In genomic region chr8:119806422-119807263, GRCm38 (mm10) we compare ENCODE assay signal across 9 mouse cellular contexts. TPM values are rescaled to one million over a fixed set of nuclear protein-coding genes. Genes with fewer than 3 reads are reported as not detected.
DNase-seq lines count a peak whose midpoint lies in the region; ATAC-seq and TF ChIP-seq lines count a peak whose summit lies in the region.
"Had no signal": no experiment of that assay in that cellular context is flagged by ENCODE, and none has a peak within 500 bp of the region (broad histone marks: within the 10 kb centered on the region; RNA-seq: fewer than 3 reads in every experiment).

No protein-coding gene starts in this region.

- H3K4me1 ChIP-seq in kidney, embryonic 16.5 days (ENCODE audit: insufficient read depth, low read length) = peaks cover 5% of the 10 kb centered on the region
- peaks cover 6% of the 10 kb centered on the region; the same call in 1 of the 2 replicates for H3K4me1 ChIP-seq in intestine, postnatal 0 days (replicated peaks; ENCODE audit: control insufficient read depth, insufficient read depth, low read length)
- no peaks in the 10 kb centered on the region for H3K4me1 ChIP-seq in heart, adult 2 months (ENCODE audit: control insufficient read depth, insufficient read depth, low read length)

- TF ChIP-seq POLR2A in myocyte (IDR thresholded peaks at IDR 0.05; ENCODE audit: insufficient read length, low read depth) = no peak
- no peak for TF ChIP-seq POLR2A in heart, adult 2 months (IDR thresholded peaks at IDR 0.05; ENCODE audit: insufficient read depth, low read depth, low read length)

- H3ac ChIP-seq in myocyte (ENCODE audit: control insufficient read depth, insufficient read length) = no peak overlapping the region

- no peak overlapping the region for H3K4me2 ChIP-seq in kidney, embryonic 16.5 days (replicated peaks; ENCODE audit: low read depth, low read length)
- H3K4me2 ChIP-seq in intestine, postnatal 0 days (replicated peaks; ENCODE audit: low read depth) = no peak overlapping the region
- peak overlapping the region; percentile 6 for H3K4me2 ChIP-seq in myocyte (ENCODE audit: low read depth)
- H3K4me2 ChIP-seq: heart, embryonic 15.5 days had no signal

- intact Hi-C loops in heart, adult 2 months (cut with DNase I) = no loop called here

- H3K27ac ChIP-seq in kidney, embryonic 16.5 days (ENCODE audit: low read length) = no peak overlapping the region
- no peak overlapping the region for H3K27ac ChIP-seq in intestine, postnatal 0 days (ENCODE audit: low read depth, low read length)
- H3K27ac ChIP-seq in heart, adult 2 months = no peak overlapping the region
- H3K27ac ChIP-seq: heart, embryonic 15.5 days had no signal

- H3K36me3 ChIP-seq in kidney, embryonic 16.5 days (ENCODE audit: insufficient read depth, low read length) = peaks cover 11% of the 10 kb centered on the region
- H3K36me3 ChIP-seq in intestine, postnatal 0 days (ENCODE audit: control insufficient read depth, insufficient read depth) = peaks cover 19% of the 10 kb centered on the region
- no peaks in the 10 kb centered on the region for H3K36me3 ChIP-seq in myocyte (ENCODE audit: control insufficient read depth, insufficient read depth)
- H3K36me3 ChIP-seq in heart, adult 2 months (ENCODE audit: control insufficient read depth, insufficient read depth, low read length) = no peaks in the 10 kb centered on the region
- H3K36me3 ChIP-seq: heart, embryonic 15.5 days had no signal

- H3K9ac ChIP-seq in kidney, embryonic 16.5 days (replicated peaks; ENCODE audit: low read length) = 0 out of 2 replicates have a peak overlapping the region, but pooled peaks have one; percentile 26
- no peak overlapping the region for H3K9ac ChIP-seq in intestine, postnatal 0 days (ENCODE audit: low read depth, low read length)
- H3K9ac ChIP-seq in heart, adult 2 months (ENCODE audit: low read depth, low read length) = no peak overlapping the region
- H3K9ac ChIP-seq: heart, embryonic 15.5 days had no signal

- TF ChIP-seq EP300 in heart, adult 2 months (IDR thresholded peaks at IDR 0.05; ENCODE audit: insufficient read depth, low read depth, low read length) = no peak

- H3K79me2 ChIP-seq in myocyte (ENCODE audit: control insufficient read depth, insufficient read depth) = no peaks in the 10 kb centered on the region
- H3K79me2 ChIP-seq in heart, adult 2 months (replicated peaks; ENCODE audit: control insufficient read depth, insufficient read depth, low read length) = no peaks in the 10 kb centered on the region

- H3K4me3 ChIP-seq in kidney, embryonic 16.5 days (ENCODE audit: low read length) = no peak overlapping the region
- no peak overlapping the region for H3K4me3 ChIP-seq in intestine, postnatal 0 days (ENCODE audit: low read depth, low read length)
- no peak overlapping the region for H3K4me3 ChIP-seq in myocyte
- H3K4me3 ChIP-seq in heart, adult 2 months = no peak overlapping the region
- H3K4me3 ChIP-seq: heart, embryonic 15.5 days had no signal

- H3K27me3 ChIP-seq in kidney, embryonic 16.5 days (ENCODE audit: insufficient read depth, low read length) = no peaks in the 10 kb centered on the region
- no peaks in the 10 kb centered on the region for H3K27me3 ChIP-seq in intestine, postnatal 0 days (replicated peaks; ENCODE audit: control insufficient read depth, insufficient read depth, low read length)
- H3K27me3 ChIP-seq in myocyte (ENCODE audit: control insufficient read depth, insufficient read depth, insufficient read length) = no peaks in the 10 kb centered on the region
- H3K27me3 ChIP-seq in heart, adult 2 months (ENCODE audit: control insufficient read depth, insufficient read depth, low read length) = no peaks in the 10 kb centered on the region
- H3K27me3 ChIP-seq: heart, embryonic 15.5 days had no signal

- no peak for ATAC-seq in kidney, embryonic 16.5 days (ENCODE audit: low FRiP score, low TSS enrichment)
- ATAC-seq in intestine, postnatal 0 days = no peak
- no peak for ATAC-seq in megakaryocyte, adult 5-6 weeks (ENCODE audit: poor library complexity, severe bottlenecking)

- 0 out of 2 replicates have a peak, but pooled peaks have one; percentile 25 for TF ChIP-seq CTCF in intestine, postnatal 0 days (IDR thresholded peaks at IDR 0.05; ENCODE audit: low read depth)
- TF ChIP-seq CTCF in heart, adult 2 months (IDR thresholded peaks at IDR 0.05) = no peak

- 74% methylated on average over 13 of the region's 14 CpGs for WGBS in kidney, embryonic 16.5 days
- 70% methylated on average over 14 of the region's 14 CpGs for WGBS in intestine, postnatal 0 days
- 39% methylated on average over 14 of the region's 14 CpGs for WGBS in heart, adult 2 months

- H3K9me3 ChIP-seq in kidney, embryonic 16.5 days (ENCODE audit: low read length) = no peaks in the 10 kb centered on the region
- no peaks in the 10 kb centered on the region for H3K9me3 ChIP-seq in intestine, postnatal 0 days (ENCODE audit: control insufficient read depth)
- H3K9me3 ChIP-seq: heart, embryonic 15.5 days had no signal

- DNase-seq in kidney, adult 9 months = no peak
- peak; percentile 49 for DNase-seq in NIH3T3 (ENCODE audit: low read depth)
- peak; percentile 73 to 76 for DNase-seq in cerebellum, postnatal 36 days
- DNase-seq in heart, adult 2 months = no peak

TF ChIP-seq in myocyte, 11 proteins besides CTCF, POLR2A, EP300 and RAD21:
- TF ChIP-seq POLR2AphosphoS2 (IDR thresholded peaks at IDR 0.05; ENCODE audit: insufficient read length, low read depth) = no peak
- no peak for TF ChIP-seq REST (IDR thresholded peaks at IDR 0.05; ENCODE audit: insufficient read depth, insufficient read length)
- no peak for TF ChIP-seq MYOG (IDR thresholded peaks at IDR 0.05; ENCODE audit: control insufficient read depth in 1 of 3, insufficient read depth in 1 of 3, insufficient read length in 2 of 3, low read depth in 2 of 3)
- TF ChIP-seq CEBPB (IDR thresholded peaks at IDR 0.05; ENCODE audit: insufficient read depth, poor library complexity, severe bottlenecking) = no peak
- no peak for TF ChIP-seq SRF (IDR thresholded peaks at IDR 0.05; ENCODE audit: control insufficient read depth, insufficient read length, low read depth)
- TF ChIP-seq USF1 (IDR thresholded peaks at IDR 0.05; ENCODE audit: low read depth) = no peak
- no peak for TF ChIP-seq TCF12 (IDR thresholded peaks at IDR 0.05; ENCODE audit: insufficient read depth, poor library complexity, severe bottlenecking)
- no peak for TF ChIP-seq TCF3 (IDR thresholded peaks at IDR 0.05; ENCODE audit: insufficient read length, low read depth)
- TF ChIP-seq MYOD1 (IDR thresholded peaks at IDR 0.05; ENCODE audit: control insufficient read depth in 1 of 3, insufficient read length in 2 of 3, low read depth in 2 of 3) = no peak
- no peak for TF ChIP-seq E2F4 (IDR thresholded peaks at IDR 0.05; ENCODE audit: insufficient read depth)
- no peak for TF ChIP-seq MAX (IDR thresholded peaks at IDR 0.05; ENCODE audit: low read depth)

RNA-seq across cellular contexts. Expression of gene Tldc1, which starts 28.4 kb away (rescaled TPM):
- 16.5 and 19.7 TPM in 2 replicates for polyA plus RNA-seq in kidney, embryonic 16.5 days (2015; fragmentation: Nextera tagmentation; extraction: Ambion mirVana)
- 7.7 and 8.4 TPM in 2 replicates for polyA plus RNA-seq in intestine, postnatal 0 days (2015; fragmentation: Nextera tagmentation; extraction: Ambion mirVana)
- 9.6 TPM for polyA plus RNA-seq in myocyte (2012; fragmentation: generic; extraction: Trizol)
- 2.2 and 2.6 TPM in 2 replicates for total RNA-seq in megakaryocyte, adult 5-6 weeks (2015)
- total RNA-seq in megakaryocyte, adult 5-6 weeks (2017) = 2.9 and 4.3 TPM in 2 replicates
- 10 to 100 TPM; 11.3 TPM for total RNA-seq in heart, adult 2 months (2021)
- 14.6 and 15.6 TPM in 2 replicates for polyA plus RNA-seq in heart, adult 2 months (2012; rRNA removed)

RNA-seq across cellular contexts. Expression of gene Cotl1, which starts 33.7 kb away (rescaled TPM):
- 130 and 138 TPM in 2 replicates for polyA plus RNA-seq in kidney, embryonic 16.5 days (2015; fragmentation: Nextera tagmentation; extraction: Ambion mirVana)
- polyA plus RNA-seq in intestine, postnatal 0 days (2015; fragmentation: Nextera tagmentation; extraction: Ambion mirVana) = 166 and 169 TPM in 2 replicates
- 144 TPM for polyA plus RNA-seq in myocyte (2012; fragmentation: generic; extraction: Trizol)
- 526 and 619 TPM in 2 replicates for total RNA-seq in megakaryocyte, adult 5-6 weeks (2015)
- 490 and 532 TPM in 2 replicates for total RNA-seq in megakaryocyte, adult 5-6 weeks (2017)
- 10 to 100 TPM; 17.5 to 20.4 TPM for total RNA-seq in heart, adult 2 months (2021)
- 16.5 and 23.2 TPM in 2 replicates for polyA plus RNA-seq in heart, adult 2 months (2012; rRNA removed)

RNA-seq across cellular contexts. Expression of gene Klhl36, which starts 55.4 kb away (rescaled TPM):
- 20.4 and 22.4 TPM in 2 replicates for polyA plus RNA-seq in kidney, embryonic 16.5 days (2015; fragmentation: Nextera tagmentation; extraction: Ambion mirVana)
- 7.3 and 7.4 TPM in 2 replicates for polyA plus RNA-seq in intestine, postnatal 0 days (2015; fragmentation: Nextera tagmentation; extraction: Ambion mirVana)
- 4.0 TPM for polyA plus RNA-seq in myocyte (2012; fragmentation: generic; extraction: Trizol)
- 2.7 and 5.5 TPM in 2 replicates for total RNA-seq in megakaryocyte, adult 5-6 weeks (2015)
- 8.5 and 9.2 TPM in 2 replicates for total RNA-seq in megakaryocyte, adult 5-6 weeks (2017)
- total RNA-seq in heart, adult 2 months (2021) = 1 to 10 TPM; 2.6 to 2.7 TPM
- 5.7 and 6.0 TPM in 2 replicates for polyA plus RNA-seq in heart, adult 2 months (2012; rRNA removed)

Comparison
In these comparisons a context has a peak if more than half of its experiments do, and no peak if none do; other contexts are left out.
1. DNase-seq: peak in NIH3T3 (single experiment) and cerebellum, postnatal 36 days (2 of 2); none in kidney, adult 9 months (single experiment) and heart, adult 2 months (0 of 2).